Mouse (Mus musculus): Measurements from ENCODE around the gene Ttc3. TPM values are rescaled to one million over a fixed set of nuclear protein-coding genes. Genes with fewer than 3 reads are reported as not detected.

The Ttc3 gene
- polyA plus RNA-seq, 1 experiment = 16.2 TPM

- H3K79me3 ChIP-seq (ENCODE audit: low read depth) = peaks cover 83% of the 10 kb centered on the region
- no peaks in the 10 kb centered on the region for H3K36me3 ChIP-seq (ENCODE audit: control insufficient read depth, insufficient read depth)
- H3K27me3 ChIP-seq (ENCODE audit: control insufficient read depth, insufficient read depth, insufficient read length) = no peaks in the 10 kb centered on the region
- no peak for TF ChIP-seq FOSL1 (IDR thresholded peaks at IDR 0.05; ENCODE audit: insufficient read depth, low read length, poor library complexity, severe bottlenecking)
- no peak for TF ChIP-seq CTCF (IDR thresholded peaks at IDR 0.05; ENCODE audit: control insufficient read depth, insufficient read depth, insufficient read length)
- TF ChIP-seq CEBPB (IDR thresholded peaks at IDR 0.05; ENCODE audit: low read depth) = no peak
- no peak for TF ChIP-seq USF1 (IDR thresholded peaks at IDR 0.05; ENCODE audit: low read depth)
- no peak for TF ChIP-seq MYOD1 (IDR thresholded peaks at IDR 0.05; ENCODE audit: control insufficient read depth, insufficient read length, low read depth)
- no peak for TF ChIP-seq MYOG (IDR thresholded peaks at IDR 0.05; ENCODE audit: control insufficient read depth, extremely low read depth, insufficient read length)
- no peak for TF ChIP-seq MAX (IDR thresholded peaks at IDR 0.05)
- H3ac ChIP-seq (ENCODE audit: control insufficient read depth, insufficient read length, low read depth) = no peak overlapping the region
- no peak overlapping the region for H3K4me3 ChIP-seq (ENCODE audit: insufficient read depth, poor library complexity, severe bottlenecking)
- peaks cover 100% of the 10 kb centered on the region for H3K79me2 ChIP-seq (ENCODE audit: control insufficient read depth, insufficient read depth)
Observed at GRCm38 (mm10) chr16:94379386-94379785, 9.0 kb downstream of the Ttc3 start.

- no peaks in the 10 kb centered on the region for H3K27me3 ChIP-seq (ENCODE audit: control insufficient read depth, insufficient read depth, insufficient read length)
- no peak for TF ChIP-seq FOSL1 (IDR thresholded peaks at IDR 0.05; ENCODE audit: insufficient read depth, low read length, poor library complexity, severe bottlenecking)
- TF ChIP-seq MYOG (IDR thresholded peaks at IDR 0.05; ENCODE audit: control insufficient read depth, extremely low read depth, insufficient read length) = no peak
- TF ChIP-seq CEBPB (IDR thresholded peaks at IDR 0.05; ENCODE audit: low read depth) = no peak
- TF ChIP-seq MAX (IDR thresholded peaks at IDR 0.05) = no peak
- TF ChIP-seq MYOD1 (IDR thresholded peaks at IDR 0.05; ENCODE audit: control insufficient read depth, insufficient read length, low read depth) = no peak
- TF ChIP-seq USF1 (IDR thresholded peaks at IDR 0.05; ENCODE audit: low read depth) = no peak
- TF ChIP-seq CTCF (IDR thresholded peaks at IDR 0.05; ENCODE audit: control insufficient read depth, insufficient read depth, insufficient read length) = no peak
- H3K36me3 ChIP-seq (ENCODE audit: control insufficient read depth, insufficient read depth) = peaks cover 7% of the 10 kb centered on the region
- no peak overlapping the region for H3K4me3 ChIP-seq (ENCODE audit: insufficient read depth, poor library complexity, severe bottlenecking)
- H3K79me2 ChIP-seq (ENCODE audit: control insufficient read depth, insufficient read depth) = peaks cover 100% of the 10 kb centered on the region
- H3ac ChIP-seq (ENCODE audit: control insufficient read depth, insufficient read length, low read depth) = no peak overlapping the region
- H3K79me3 ChIP-seq (ENCODE audit: low read depth) = peaks cover 78% of the 10 kb centered on the region
Observed at GRCm38 (mm10) chr16:94383277-94383676, 12.9 kb downstream of the Ttc3 start.

- Histone ChIP-seq H3K27me3 (ENCODE audit: control insufficient read depth, insufficient read depth, insufficient read length) (no peaks in the 10 kb centered on the region), H3K79me3 (ENCODE audit: low read depth) (peaks cover 67% of the 10 kb centered on the region), H3K36me3 (ENCODE audit: control insufficient read depth, insufficient read depth) (peaks cover 20% of the 10 kb centered on the region), H3K4me3 (ENCODE audit: insufficient read depth, poor library complexity, severe bottlenecking) (no peak overlapping the region), H3K79me2 (ENCODE audit: control insufficient read depth, insufficient read depth) (peaks cover 95% of the 10 kb centered on the region), H3ac (ENCODE audit: control insufficient read depth, insufficient read length, low read depth) (no peak overlapping the region)
- TF ChIP-seq CTCF (IDR thresholded peaks at IDR 0.05; ENCODE audit: control insufficient read depth, insufficient read depth, insufficient read length) = no peak
- no peak for TF ChIP-seq MYOG (IDR thresholded peaks at IDR 0.05; ENCODE audit: control insufficient read depth, extremely low read depth, insufficient read length)
- TF ChIP-seq CEBPB (IDR thresholded peaks at IDR 0.05; ENCODE audit: low read depth) = no peak
- no peak for TF ChIP-seq USF1 (IDR thresholded peaks at IDR 0.05; ENCODE audit: low read depth)
- no peak for TF ChIP-seq FOSL1 (IDR thresholded peaks at IDR 0.05; ENCODE audit: insufficient read depth, low read length, poor library complexity, severe bottlenecking)
- no peak for TF ChIP-seq MAX (IDR thresholded peaks at IDR 0.05)
- TF ChIP-seq MYOD1 (IDR thresholded peaks at IDR 0.05; ENCODE audit: control insufficient read depth, insufficient read length, low read depth) = no peak
Observed at GRCm38 (mm10) chr16:94387690-94388089, 17.3 kb downstream of the Ttc3 start.

- H3K79me2 ChIP-seq (ENCODE audit: control insufficient read depth, insufficient read depth) = peaks cover 71% of the 10 kb centered on the region
- peaks cover 49% of the 10 kb centered on the region for H3K36me3 ChIP-seq (ENCODE audit: control insufficient read depth, insufficient read depth)
- peaks cover 33% of the 10 kb centered on the region for H3K79me3 ChIP-seq (ENCODE audit: low read depth)
- H3K4me3 ChIP-seq (ENCODE audit: insufficient read depth, poor library complexity, severe bottlenecking) = no peak overlapping the region
- H3ac ChIP-seq (ENCODE audit: control insufficient read depth, insufficient read length, low read depth) = no peak overlapping the region
- TF ChIP-seq MYOD1 (IDR thresholded peaks at IDR 0.05; ENCODE audit: control insufficient read depth, insufficient read length, low read depth) = no peak
- TF ChIP-seq MAX (IDR thresholded peaks at IDR 0.05) = no peak
- no peak for TF ChIP-seq CEBPB (IDR thresholded peaks at IDR 0.05; ENCODE audit: low read depth)
- TF ChIP-seq FOSL1 (IDR thresholded peaks at IDR 0.05; ENCODE audit: insufficient read depth, low read length, poor library complexity, severe bottlenecking) = no peak
- TF ChIP-seq CTCF (IDR thresholded peaks at IDR 0.05; ENCODE audit: control insufficient read depth, insufficient read depth, insufficient read length) = no peak
- no peak for TF ChIP-seq MYOG (IDR thresholded peaks at IDR 0.05; ENCODE audit: control insufficient read depth, extremely low read depth, insufficient read length)
- no peak for TF ChIP-seq USF1 (IDR thresholded peaks at IDR 0.05; ENCODE audit: low read depth)
- no peaks in the 10 kb centered on the region for H3K27me3 ChIP-seq (ENCODE audit: control insufficient read depth, insufficient read depth, insufficient read length)
Observed at GRCm38 (mm10) chr16:94392299-94392698, 21.9 kb downstream of the Ttc3 start.

- TF ChIP-seq MAX (IDR thresholded peaks at IDR 0.05) (no peak), CEBPB (IDR thresholded peaks at IDR 0.05; ENCODE audit: low read depth) (no peak), CTCF (IDR thresholded peaks at IDR 0.05; ENCODE audit: control insufficient read depth, insufficient read depth, insufficient read length) (no peak), MYOG (IDR thresholded peaks at IDR 0.05; ENCODE audit: control insufficient read depth, extremely low read depth, insufficient read length) (no peak), USF1 (IDR thresholded peaks at IDR 0.05; ENCODE audit: low read depth) (no peak), FOSL1 (IDR thresholded peaks at IDR 0.05; ENCODE audit: insufficient read depth, low read length, poor library complexity, severe bottlenecking) (no peak), MYOD1 (IDR thresholded peaks at IDR 0.05; ENCODE audit: control insufficient read depth, insufficient read length, low read depth) (no peak)
Observed at GRCm38 (mm10) chr16:94395051-94395450, 24.6 kb downstream of the Ttc3 start.

More at GRCm38 (mm10) chr16:94395051-94395450, 24.6 kb downstream of the Ttc3 start:
- Histone ChIP-seq H3K27me3 (ENCODE audit: control insufficient read depth, insufficient read depth, insufficient read length) (no peaks in the 10 kb centered on the region), H3K4me3 (ENCODE audit: insufficient read depth, poor library complexity, severe bottlenecking) (no peak overlapping the region), H3ac (ENCODE audit: control insufficient read depth, insufficient read length, low read depth) (no peak overlapping the region), H3K79me3 (ENCODE audit: low read depth) (peaks cover 19% of the 10 kb centered on the region), H3K79me2 (ENCODE audit: control insufficient read depth, insufficient read depth) (peaks cover 62% of the 10 kb centered on the region), H3K36me3 (ENCODE audit: control insufficient read depth, insufficient read depth) (peaks cover 44% of the 10 kb centered on the region)

All from C2C12 (cell line).